Mouse (Mus musculus) liver, adult 2 months (tissue): ENCODE data around the gene Ddx39. TPM values are rescaled to one million over a fixed set of nuclear protein-coding genes. Genes with fewer than 3 reads are reported as not detected.

ENCODE experiments used
- DNase-seq: peaks from one replicate; pipeline ENCODE4 v3.0.0-alpha.2; 2011; ENCODE audit warnings: low read depth, low spot score; ENCODE audit errors: extremely low read depth
- H3K27ac ChIP-seq: fragments of 200-500 bp; replicated peaks from 2 replicates; pipeline ENCODE4 v1.5.1; 2012; ENCODE audit warnings: low read depth, mild to moderate bottlenecking, control low read depth, inconsistent platforms, low read length; ENCODE audit not compliant: insufficient read depth
- H3K27me3 ChIP-seq: fragments of 200-500 bp; 2 replicates; pipeline ENCODE4 v1.6.1; 2012; ENCODE audit warnings: mild to moderate bottlenecking, moderate library complexity, low read length, inconsistent platforms; ENCODE audit not compliant: control insufficient read depth, insufficient read depth
- H3K36me3 ChIP-seq: fragments of 200-500 bp; 2 replicates; pipeline ENCODE4 v1.6.1; 2012; ENCODE audit warnings: low read length, inconsistent platforms; ENCODE audit not compliant: control insufficient read depth, insufficient read depth
- H3K4me1 ChIP-seq: fragments of 200-500 bp; 2 replicates; pipeline ENCODE4 v1.6.1; 2011; ENCODE audit warnings: low read length; ENCODE audit not compliant: control insufficient read depth, insufficient read depth
- H3K4me3 ChIP-seq: fragments of 200-500 bp; 2 replicates; pipeline ENCODE4 v1.5.1; 2011; ENCODE audit warnings: low read depth, mild to moderate bottlenecking, control low read depth, low read length, moderate library complexity; ENCODE audit not compliant: insufficient read depth
- H3K79me2 ChIP-seq: fragments of 200-500 bp; 2 replicates; pipeline ENCODE4 v1.6.1; 2012; ENCODE audit warnings: inconsistent platforms, mild to moderate bottlenecking, low read length, moderate library complexity; ENCODE audit not compliant: control insufficient read depth, insufficient read depth
- H3K9ac ChIP-seq: fragments of 200-500 bp; 2 replicates; pipeline ENCODE4 v1.6.1; 2012; ENCODE audit warnings: low read depth, mild to moderate bottlenecking, control low read depth, inconsistent platforms, low read length
- CTCF ChIP-seq: fragments of 200-500 bp; IDR thresholded peaks from 2 replicates; pipeline ENCODE4 v1.5.1; 2011; ENCODE audit warnings: low read depth, low read length, control low read depth
- POLR2A ChIP-seq: fragments of 200-500 bp; IDR thresholded peaks from 2 replicates; pipeline ENCODE4 v1.6.1; 2011; ENCODE audit warnings: low read length, control low read depth; ENCODE audit not compliant: insufficient read depth; ENCODE audit errors: extremely low read depth
- WGBS: fragments of 180-500 bp; shearing (Covaris S2); methylation state at CpG from one replicate; pipeline ENCODE4 v1.1.7; 2018; 5-methylcytosine and 5-hydroxymethylcytosine counted together
- polyA plus RNA-seq: library from polyadenylated mRNA; depleted of rRNA; stranded (reverse); fragments of >200 nt; gene quantifications from 2 replicates; pipeline ENCODE4 v1.2.3, GENCODE M21; 2012
- total RNA-seq: library from RNA; depleted of rRNA; stranded (reverse); fragments of >200 nt; gene quantifications from 2 replicates; pipeline ENCODE4 v1.2.3, GENCODE M21; 2014

Ddx39 gene
- total and polyA plus RNA-seq, 2 experiments: 13.5 to 17.2 TPM

DNA sequence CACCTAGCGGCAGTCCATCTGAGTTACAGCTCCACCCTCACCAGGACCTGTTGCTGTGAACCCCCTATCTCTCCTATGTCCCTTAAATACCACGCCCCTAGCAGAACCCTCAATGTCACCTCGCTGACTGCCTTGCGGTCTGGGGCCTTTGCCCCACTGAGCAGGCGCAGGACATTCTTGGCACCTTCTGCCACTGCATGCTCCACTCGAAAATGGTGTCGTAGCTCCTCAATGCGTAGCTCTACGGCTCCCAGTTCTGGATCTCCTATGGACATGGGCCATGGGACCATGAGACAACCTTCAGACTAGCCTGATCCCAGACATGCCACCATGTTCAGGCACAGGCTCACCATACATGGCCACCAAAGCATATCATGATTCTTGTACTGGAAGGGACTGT, 30.5 kb upstream of the Ddx39 start:
- H3K79me2 ChIP-seq: no peaks in the 10 kb centered on the region
- no peak overlapping the region for H3K27ac ChIP-seq
- no peaks in the 10 kb centered on the region for H3K27me3 ChIP-seq
- H3K4me3 ChIP-seq: no peak overlapping the region
- TF ChIP-seq POLR2A (no peak), CTCF (no peak)
- no peak overlapping the region for H3K9ac ChIP-seq
- 97% methylated on average over 9 of the region's 9 CpGs for WGBS
- H3K36me3 ChIP-seq: peaks cover 2% of the 10 kb centered on the region; the same call in 1 of the 2 replicates
- H3K4me1 ChIP-seq: no peaks in the 10 kb centered on the region
- no peak for DNase-seq

- no peak for TF ChIP-seq CTCF
- Histone ChIP-seq H3K4me3 (no peak overlapping the region), H3K36me3 (peaks cover 13% of the 10 kb centered on the region), H3K4me1 (no peaks in the 10 kb centered on the region), H3K79me2 (no peaks in the 10 kb centered on the region), H3K9ac (no peak overlapping the region), H3K27ac (no peak overlapping the region), H3K27me3 (no peaks in the 10 kb centered on the region)
- DNase-seq: no peak
- 96% methylated on average over 6 of the region's 6 CpGs for WGBS
These were observed 25.7 kb upstream of the Ddx39 start for GRCm38 (mm10) chr8:83689264-83689663.

- WGBS: 69% methylated on average over 10 of the region's 10 CpGs
- DNase-seq: no peak
- Histone ChIP-seq H3K4me1 (peaks cover 7% of the 10 kb centered on the region; the same call in 1 of the 2 replicates), H3K27ac (peak overlapping the region; percentile 42), H3K9ac (no peak overlapping the region), H3K27me3 (no peaks in the 10 kb centered on the region), H3K36me3 (peaks cover 13% of the 10 kb centered on the region), H3K79me2 (peaks cover 13% of the 10 kb centered on the region; the same call in 1 of the 2 replicates), H3K4me3 (peak overlapping the region; percentile 16; the same call in 1 of the 2 replicates)
- TF ChIP-seq CTCF (no peak), POLR2A (no peak)
These were observed 21.3 kb upstream of the Ddx39 start for GRCm38 (mm10) chr8:83693609-83694236.

- Histone ChIP-seq H3K27me3 (no peaks in the 10 kb centered on the region), H3K36me3 (peaks cover 12% of the 10 kb centered on the region), H3K9ac (no peak overlapping the region), H3K27ac (peak overlapping the region; percentile 53; the same call in 1 of the 2 replicates), H3K4me3 (no peak overlapping the region), H3K79me2 (peaks cover 14% of the 10 kb centered on the region; the same call in 1 of the 2 replicates), H3K4me1 (peaks cover 10% of the 10 kb centered on the region; the same call in 1 of the 2 replicates)
- DNase-seq: no peak
- TF ChIP-seq POLR2A: no peak
- TF ChIP-seq CTCF: no peak
- 81% methylated on average over 11 of the region's 11 CpGs for WGBS
These were observed 20.4 kb upstream of the Ddx39 start for GRCm38 (mm10) chr8:83694369-83695160.

DNA sequence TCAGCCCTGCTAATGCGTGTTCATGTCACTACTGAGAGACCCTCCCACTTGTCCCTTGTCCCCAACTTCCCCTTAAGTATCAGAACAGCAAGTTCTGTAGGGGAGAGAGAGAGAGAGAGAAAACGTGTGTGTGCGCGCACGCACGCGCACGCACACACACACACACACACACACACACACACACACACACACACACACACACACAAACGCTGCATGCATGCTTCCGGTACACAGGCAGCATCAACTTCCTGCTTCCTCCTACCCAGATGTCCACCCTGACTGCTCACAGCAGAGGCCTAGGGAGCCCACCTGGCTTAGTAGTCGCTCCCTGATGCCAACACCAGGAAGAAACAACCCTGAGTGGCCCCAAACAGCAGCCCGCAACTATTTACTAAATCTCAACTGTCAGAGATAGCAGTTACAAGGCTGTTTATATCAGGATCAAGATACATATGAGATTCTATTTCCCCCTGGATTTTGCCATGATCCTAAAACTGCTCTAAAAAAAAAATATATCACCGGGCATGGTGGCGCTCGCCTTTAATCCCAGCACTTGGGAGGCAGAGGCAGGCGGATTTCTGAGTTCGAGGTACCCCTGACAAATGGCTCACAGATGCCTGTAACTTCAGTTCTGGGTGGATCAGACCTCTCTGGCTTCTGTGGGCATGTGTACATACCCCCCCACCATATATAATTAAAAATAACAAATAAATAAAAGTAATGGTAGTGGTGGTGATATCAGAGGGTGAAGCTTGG, 19.4 kb upstream of the Ddx39 start:
- TF ChIP-seq CTCF: no peak
- no peak for TF ChIP-seq POLR2A
- Histone ChIP-seq H3K4me1 (peaks cover 10% of the 10 kb centered on the region; the same call in 1 of the 2 replicates), H3K9ac (no peak overlapping the region), H3K27me3 (no peaks in the 10 kb centered on the region), H3K79me2 (peaks cover 14% of the 10 kb centered on the region; the same call in 1 of the 2 replicates), H3K4me3 (no peak overlapping the region), H3K27ac (peak overlapping the region; percentile 53), H3K36me3 (peaks cover 9% of the 10 kb centered on the region)
- DNase-seq: no peak
- WGBS: 77% methylated on average over 17 of the region's 17 CpGs
